Mouse (Mus musculus) adrenal gland, adult 18-20 months (tissue): Measurements from ENCODE around the gene Tgfb1. TPM values are rescaled to one million over a fixed set of nuclear protein-coding genes. Genes with fewer than 3 reads are reported as not detected.

Experiments used
- DNase-seq, 2 experiments: peaks; one replicate each; pipeline ENCODE4 v3.0.0; 2021 to 2022; ENCODE audit warnings: low spot score in 2 of 2
- long read RNA-seq, 2 experiments: library from polyadenylated mRNA; stranded (forward); transcript quantifications; one replicate each; pipeline ENCODE4 v2.0.0; 2021
- total RNA-seq, 2 experiments: library from RNA; stranded (reverse); gene quantifications; 1 replicate in 1 of 2; 2 replicates in 1 of 2; pipeline ENCODE4 v1.2.3; 2021

Gene Tgfb1
- total RNA-seq, result 10 to 100 TPM; 26.2 to 36.0 TPM
- long read RNA-seq, experiment 1, transcript Tgfb1-201 (7 exons, 2,175 nt), result major isoform, 21 of 24 reads
- long read RNA-seq, experiment 1, partial matches to known transcripts, result 1 of 24 reads
- long read RNA-seq, experiment 1, other reads (novel, unspliced or antisense), result 1 of 24 reads
- long read RNA-seq, experiment 2, transcript Tgfb1-201 (7 exons, 2,175 nt), result major isoform, 6 of 8 reads
- long read RNA-seq, experiment 2, partial matches to known transcripts, result 1 of 8 reads
- long read RNA-seq, experiment 2, other reads (novel, unspliced or antisense), result 1 of 8 reads

DNA sequence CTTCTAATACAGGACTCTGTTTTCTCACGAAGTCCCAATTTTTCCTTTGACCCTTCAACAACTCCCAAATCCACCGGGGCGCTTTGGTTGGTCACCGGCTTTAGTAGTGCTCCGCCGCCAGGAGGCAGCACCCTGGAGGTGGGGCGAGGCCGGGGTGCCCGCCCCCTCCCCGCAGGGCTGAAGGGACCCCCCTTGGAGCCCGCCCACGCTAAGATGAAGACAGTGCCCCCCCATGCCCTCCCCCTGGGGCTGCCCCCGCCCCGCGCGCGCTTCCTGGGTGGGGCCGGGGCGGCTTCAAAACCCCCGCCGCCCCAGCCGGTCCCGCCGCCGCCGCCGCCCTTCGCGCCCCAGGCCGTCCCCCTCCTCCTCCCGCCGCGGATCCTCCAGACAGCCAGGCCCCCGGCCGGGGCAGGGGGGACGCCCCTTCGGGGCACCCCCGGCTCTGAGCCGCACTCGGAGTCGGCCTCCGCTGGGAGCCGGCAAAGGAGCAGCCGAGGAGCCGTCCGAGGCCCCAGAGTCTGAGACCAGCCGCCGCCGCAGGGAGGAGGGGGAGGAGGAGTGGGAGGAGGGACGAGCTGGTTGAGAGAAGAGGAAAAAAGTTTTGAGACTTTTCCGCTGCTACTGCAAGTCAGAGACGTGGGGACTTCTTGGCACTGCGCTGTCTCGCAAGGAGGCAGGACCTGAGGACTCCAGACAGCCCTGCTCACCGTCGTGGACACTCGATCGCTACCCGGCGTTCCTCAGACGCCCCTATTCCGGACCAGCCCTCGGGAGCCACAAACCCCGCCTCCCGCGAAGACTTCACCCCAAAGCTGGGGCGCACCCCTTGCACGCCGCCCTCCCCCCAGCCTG, at the start of gene Tgfb1:
Gene Tgfb1 (plus strand): TSS at position 323 of the 852 bp plus-strand sequence.
- DNase-seq, result peak; percentile 71 to 87

DNA sequence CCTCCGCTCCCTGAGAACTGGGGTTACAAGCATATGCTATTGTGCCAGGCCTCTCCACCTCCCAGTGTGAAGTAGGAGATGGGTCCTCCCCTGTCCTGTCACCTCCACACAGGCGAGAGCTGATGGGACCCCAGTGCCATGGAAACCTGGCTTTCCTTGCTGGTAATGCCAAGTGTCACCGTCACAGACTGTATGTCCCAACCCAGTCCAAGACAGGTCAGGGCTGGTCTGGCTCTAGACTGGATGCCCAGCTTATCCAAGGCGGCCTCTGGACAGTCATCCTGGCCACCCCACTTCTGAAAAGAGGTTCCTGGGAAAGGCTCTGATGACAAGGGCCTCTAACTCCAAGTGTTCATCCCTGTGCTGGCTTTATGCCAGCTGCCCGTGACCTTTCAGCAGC, 49.7 kb upstream of the Tgfb1 start:
- DNase-seq, result no peak

DNA sequence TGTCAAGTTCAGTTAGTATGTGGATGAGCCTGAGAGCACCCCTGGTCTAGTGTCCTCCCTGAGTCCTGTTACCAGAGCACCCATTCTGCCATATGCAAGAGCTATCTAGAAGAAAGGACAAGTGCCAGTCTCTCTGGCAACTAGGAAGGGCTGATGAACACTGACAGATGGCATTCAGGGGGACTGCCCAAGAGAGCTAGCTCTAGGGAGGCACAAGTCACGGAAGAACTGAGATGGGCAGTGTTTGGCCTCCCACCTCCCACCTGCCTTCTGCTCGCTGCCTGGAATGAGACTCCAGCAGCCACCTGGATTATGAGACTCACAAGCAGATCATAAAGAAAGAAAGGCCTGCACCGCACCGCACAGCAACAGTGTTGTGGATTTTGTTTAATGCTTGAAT, 47.0 kb upstream of the Tgfb1 start:
- DNase-seq, result no peak

DNA sequence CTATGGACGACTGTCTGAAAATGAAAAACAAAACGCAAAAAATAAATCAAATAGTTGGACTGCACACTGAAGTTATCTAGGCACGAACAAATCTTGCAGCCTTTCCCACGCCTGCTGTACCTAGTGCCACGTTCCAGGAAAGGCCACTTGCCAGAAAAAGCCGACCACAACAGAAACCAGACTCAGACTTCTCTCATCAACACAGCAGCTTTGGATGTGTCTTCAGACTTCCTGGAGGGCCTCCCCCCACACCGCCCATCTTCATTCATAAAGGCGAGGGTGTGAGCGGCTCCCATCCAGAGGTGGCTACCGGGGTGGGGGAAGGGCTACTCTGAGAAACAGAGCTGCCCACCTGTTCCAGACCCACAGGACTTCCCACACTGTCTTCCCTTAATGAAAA, 42.7 kb upstream of the Tgfb1 start:
- DNase-seq, result no peak

DNA sequence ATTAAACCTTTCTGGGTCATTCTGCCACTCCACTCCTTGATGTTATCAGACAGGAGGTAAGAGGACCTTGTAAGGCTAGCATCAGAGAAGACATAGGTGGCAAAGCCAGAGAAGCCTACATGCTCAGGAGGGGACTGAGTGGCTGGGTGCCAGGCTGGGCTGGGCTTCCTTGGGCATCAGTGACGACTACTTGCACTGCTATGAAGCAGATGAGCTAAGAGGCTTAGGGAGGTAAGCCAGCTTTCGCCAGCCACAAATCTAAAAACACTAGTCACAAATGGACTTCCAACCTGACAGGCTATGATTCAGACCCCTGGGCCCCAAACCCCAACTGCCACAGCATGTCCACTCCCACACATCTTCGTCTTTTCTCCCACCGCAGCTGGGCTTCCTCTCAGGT, 42.2 kb upstream of the Tgfb1 start:
- no peak for DNase-seq

DNA sequence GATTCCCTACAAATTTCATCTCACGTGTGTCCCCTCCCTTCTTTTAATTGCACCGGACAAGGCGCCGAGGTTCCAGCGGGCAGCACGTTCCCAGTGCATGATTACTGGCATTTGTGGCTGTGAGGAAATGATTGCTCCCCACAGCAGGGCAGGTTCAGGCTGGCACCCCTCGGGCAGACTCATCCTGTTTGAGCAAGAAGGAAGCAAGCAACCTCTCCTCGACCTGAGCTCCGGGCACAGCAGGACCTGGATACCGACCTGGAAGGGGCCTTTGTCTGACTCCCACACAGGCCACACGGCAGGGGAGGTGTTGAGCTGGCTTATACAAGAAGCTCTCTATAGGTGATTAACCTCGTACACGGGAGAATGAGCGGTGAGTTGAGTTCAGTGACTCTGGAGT, 41.7 kb upstream of the Tgfb1 start:
- no peak for DNase-seq

- no peak for DNase-seq
Measured at GRCm38 (mm10) chr7:25647574-25648123, 39.2 kb upstream of the Tgfb1 start.

GRCm38 (mm10) chr7:25649839-25650238, 37.0 kb upstream of the Tgfb1 start:
- no peak for DNase-seq

- DNase-seq, result no peak
Measured at GRCm38 (mm10) chr7:25651281-25651680, 35.5 kb upstream of the Tgfb1 start.

GRCm38 (mm10) chr7:25652244-25652759, 34.5 kb upstream of the Tgfb1 start:
- no peak for DNase-seq

DNA sequence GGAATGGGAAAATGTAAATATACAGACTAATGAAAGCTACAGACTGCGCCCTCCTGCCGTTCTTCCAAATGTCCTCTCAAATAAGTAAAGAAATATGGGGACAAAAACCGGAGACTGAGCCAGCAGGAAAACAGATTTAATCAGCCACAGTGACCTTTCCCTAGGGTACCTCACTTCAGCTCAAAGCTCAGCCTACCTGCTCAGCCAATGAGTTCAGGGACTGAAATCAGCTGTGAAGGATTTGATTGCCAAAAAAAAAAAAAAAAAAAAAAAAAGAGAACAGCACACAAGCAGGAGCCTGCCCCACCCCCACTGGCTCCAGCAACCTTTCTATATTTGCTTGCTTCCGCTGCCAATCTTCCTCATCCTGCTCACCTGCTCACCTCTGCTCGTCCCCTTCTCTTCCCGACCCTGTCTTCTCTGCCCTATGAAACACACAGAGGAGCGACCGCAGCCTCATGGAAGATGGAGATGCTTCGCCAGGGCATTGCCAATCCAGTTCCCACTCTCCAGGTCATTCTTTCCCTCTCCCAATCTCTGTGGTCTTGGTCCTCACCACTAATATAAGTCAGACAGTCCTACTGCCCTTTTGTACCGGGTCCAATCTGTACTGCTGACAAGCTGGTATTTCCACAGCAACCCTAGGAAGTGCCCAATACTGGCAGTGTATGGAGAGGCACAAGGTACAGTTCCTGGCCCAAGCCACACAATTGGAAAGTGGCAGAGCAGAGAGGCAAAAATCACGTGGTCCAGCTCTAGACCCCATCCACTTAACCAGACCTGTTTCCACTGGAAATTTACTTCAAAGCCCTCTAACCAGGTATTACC, 31.0 kb upstream of the Tgfb1 start:
- DNase-seq, result no peak

DNA sequence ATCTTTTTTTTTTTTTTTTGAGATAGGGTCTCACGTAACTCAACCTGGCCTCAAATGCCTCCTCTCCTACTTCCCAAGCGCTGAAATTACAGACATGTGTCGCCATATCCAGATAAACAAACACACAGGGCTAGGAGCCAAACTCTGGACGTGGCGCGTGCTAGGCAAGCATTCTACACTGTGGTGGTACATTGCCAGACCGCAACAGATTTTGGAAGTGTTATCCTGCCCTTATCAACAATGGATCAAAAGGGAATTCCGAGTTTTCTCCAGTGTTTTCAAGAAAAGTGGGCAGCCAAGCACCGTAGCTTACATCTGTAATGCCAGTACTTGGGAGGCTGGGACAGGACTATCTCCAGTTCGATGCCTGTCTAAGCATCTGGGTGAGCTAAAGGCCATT, 29.0 kb upstream of the Tgfb1 start:
- DNase-seq, result no peak

DNA sequence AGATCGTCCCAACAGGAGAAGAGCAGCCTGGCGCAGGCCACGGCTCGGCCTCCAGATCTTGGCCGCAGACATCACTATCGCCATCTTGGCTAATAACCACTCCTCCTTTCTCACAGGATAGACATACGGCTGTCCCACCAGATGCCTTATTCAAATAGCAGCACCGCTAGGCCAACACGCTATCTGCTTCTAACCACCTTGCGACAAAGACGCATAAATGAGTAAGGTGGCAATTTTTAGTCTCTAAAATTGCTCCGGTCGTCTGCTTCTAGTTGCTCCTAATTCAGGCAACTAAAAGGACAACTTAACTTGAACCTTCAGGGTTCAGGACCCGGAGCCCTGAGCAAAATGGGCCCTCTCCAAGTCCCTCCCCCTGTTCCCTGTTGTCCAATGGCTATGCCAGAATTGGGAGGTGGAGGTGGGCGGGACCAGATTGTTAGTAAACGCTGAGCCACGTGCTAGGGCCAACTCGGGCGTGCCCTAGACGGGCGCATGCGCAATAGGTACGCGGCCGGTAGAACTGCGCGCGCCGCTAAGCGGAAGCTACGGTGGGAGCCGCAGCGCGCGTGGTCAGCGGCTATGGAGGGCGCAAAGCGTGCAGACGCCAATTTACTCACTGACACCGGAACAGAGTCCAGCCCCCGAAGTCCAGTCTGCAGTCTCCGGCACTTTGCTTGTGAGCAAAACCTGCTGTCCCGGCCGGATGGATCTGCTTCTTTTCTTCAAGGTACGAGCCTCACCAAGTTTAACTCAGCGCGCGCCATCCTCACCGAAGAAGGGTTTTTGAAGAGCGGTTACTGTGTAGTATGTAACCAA, 27.9 kb upstream of the Tgfb1 start, which contains the start of the genes Bckdha and Exosc5:
Gene Bckdha (minus strand): TSS at position 325 of the 816 bp plus-strand sequence.
Gene Exosc5 (plus strand): TSS at position 508 of the 816 bp plus-strand sequence.
- peak; percentile 95 for DNase-seq

DNA sequence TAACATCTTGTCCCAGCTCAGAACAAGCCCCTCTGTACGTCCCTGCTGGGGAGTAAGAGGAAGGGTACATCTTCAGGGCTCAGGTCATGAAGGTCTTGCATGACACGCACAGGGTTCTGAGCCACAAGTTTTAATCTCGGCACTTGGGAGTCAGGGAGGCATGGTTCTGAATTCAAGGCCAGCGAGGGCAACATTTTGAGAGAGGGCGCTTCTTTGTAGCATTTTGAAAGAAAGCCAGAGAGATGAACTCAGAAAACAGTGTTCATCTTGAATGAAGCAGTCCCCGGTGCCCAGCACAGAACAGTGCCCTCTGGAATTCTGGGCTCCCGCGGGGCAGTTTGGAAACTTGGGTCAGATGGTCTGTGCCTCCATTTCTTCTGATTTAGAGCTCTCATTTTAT, 20.4 kb upstream of the Tgfb1 start:
- no peak for DNase-seq

- no peak for DNase-seq
Measured at GRCm38 (mm10) chr7:25669158-25669557, 17.6 kb upstream of the Tgfb1 start.

DNA sequence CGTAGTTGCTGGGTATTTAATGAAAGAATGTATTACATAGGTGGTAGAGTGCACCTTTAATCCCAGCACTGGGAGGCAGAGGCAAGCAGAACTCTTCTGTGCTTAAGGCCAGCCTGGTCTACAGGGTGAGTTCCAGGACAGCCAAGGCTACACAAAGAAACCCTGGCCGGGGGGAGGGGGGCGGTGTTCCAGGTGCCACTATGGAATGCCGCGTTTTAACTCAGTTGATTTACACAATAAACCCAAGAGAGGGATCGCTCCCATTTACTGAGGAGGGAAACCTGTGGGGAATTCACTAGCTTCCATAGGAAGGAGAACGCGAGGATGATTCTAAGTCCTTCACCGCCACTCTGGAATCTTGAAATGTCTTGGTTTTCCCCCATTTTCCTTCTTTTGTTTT, 17.2 kb upstream of the Tgfb1 start:
- no peak for DNase-seq

- no peak for DNase-seq
Measured at GRCm38 (mm10) chr7:25670096-25670495, 16.7 kb upstream of the Tgfb1 start.

- DNase-seq, result no peak
Measured at GRCm38 (mm10) chr7:25671686-25672085, 15.1 kb upstream of the Tgfb1 start.

- DNase-seq, result no peak
Measured at GRCm38 (mm10) chr7:25672442-25672841, 14.4 kb upstream of the Tgfb1 start.

GRCm38 (mm10) chr7:25674297-25674696, 12.5 kb upstream of the Tgfb1 start:
- DNase-seq, result no peak
